Mouse (Mus musculus): ENCODE measurements at regions not wholly inside any gene's neighbourhood (a gene's known extent, or its start where the extent isn't known, plus 50 kb on each side); places are given as distances from the start of the nearest gene placed in this dataset.

GRCm38 (mm10) chr15:86903006-86903405, 641.1 kb upstream of the Fam19a5 start:
- no peaks in the 10 kb centered on the region for H3K9me3 ChIP-seq (ENCODE audit: low read depth, low read length)
- H3K36me3 ChIP-seq (ENCODE audit: insufficient read depth): no peaks in the 10 kb centered on the region
- no peaks in the 10 kb centered on the region for H3K4me1 ChIP-seq (ENCODE audit: insufficient read depth)
- no peak overlapping the region for H3K27ac ChIP-seq (ENCODE audit: low read depth)
- no peak for ATAC-seq (ENCODE audit: insufficient read depth)
- H3K4me3 ChIP-seq (ENCODE audit: low read depth, low read length): no peak overlapping the region
- no peaks in the 10 kb centered on the region for H3K27me3 ChIP-seq (ENCODE audit: insufficient read depth, low read length)
- TF ChIP-seq CTCF (IDR thresholded peaks at IDR 0.05; ENCODE audit: low read depth): no peak
- no peak overlapping the region for H3K9ac ChIP-seq
- no peak for DNase-seq
- WGBS: 37% methylated on average over 3 of the region's 3 CpGs
- no peak overlapping the region for H3K4me2 ChIP-seq

DNA sequence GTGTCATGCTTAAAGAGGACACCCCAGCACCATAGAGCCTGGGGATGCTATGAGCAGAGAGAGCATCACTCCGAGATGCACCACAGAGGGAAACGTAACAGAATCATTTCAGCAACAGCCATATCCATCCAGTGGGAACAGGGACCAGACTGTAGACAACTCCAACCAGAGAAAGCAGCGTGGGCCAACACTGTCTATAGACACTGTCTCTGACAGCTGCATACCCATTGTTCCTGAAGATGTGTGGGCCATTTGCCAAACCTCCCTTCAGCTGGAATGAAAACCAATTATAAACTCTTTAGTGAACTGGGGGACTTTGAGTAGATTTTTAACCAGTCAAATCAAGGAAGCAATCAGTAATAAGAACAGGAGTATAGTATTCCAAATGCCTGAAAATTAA, 630.8 kb upstream of the Fam19a5 start:
- Histone ChIP-seq H3K9me3 (ENCODE audit: low read depth, low read length) (no peaks in the 10 kb centered on the region), H3K4me2 (no peak overlapping the region), H3K9ac (no peak overlapping the region), H3K4me3 (ENCODE audit: low read depth, low read length) (no peak overlapping the region), H3K36me3 (ENCODE audit: insufficient read depth) (no peaks in the 10 kb centered on the region), H3K27ac (ENCODE audit: low read depth) (no peak overlapping the region), H3K4me1 (ENCODE audit: insufficient read depth) (no peaks in the 10 kb centered on the region), H3K27me3 (ENCODE audit: insufficient read depth, low read length) (no peaks in the 10 kb centered on the region)
- ATAC-seq (ENCODE audit: insufficient read depth) (no peak), DNase-seq (no peak)
- TF ChIP-seq CTCF (IDR thresholded peaks at IDR 0.05; ENCODE audit: low read depth): no peak
- 70% methylated on average over 3 of the region's 3 CpGs for WGBS

- no peak for TF ChIP-seq CTCF (IDR thresholded peaks at IDR 0.05; ENCODE audit: low read depth)
- H3K36me3 ChIP-seq (ENCODE audit: insufficient read depth): no peaks in the 10 kb centered on the region
- no peaks in the 10 kb centered on the region for H3K9me3 ChIP-seq (ENCODE audit: low read depth, low read length)
- no peaks in the 10 kb centered on the region for H3K27me3 ChIP-seq (ENCODE audit: insufficient read depth, low read length)
- H3K4me1 ChIP-seq (ENCODE audit: insufficient read depth): no peaks in the 10 kb centered on the region
- no peak for DNase-seq
- H3K4me3 ChIP-seq (ENCODE audit: low read depth, low read length): no peak overlapping the region
- WGBS: 89% methylated on average over 8 of the region's 8 CpGs
- no peak for ATAC-seq (ENCODE audit: insufficient read depth)
- no peak overlapping the region for H3K27ac ChIP-seq (ENCODE audit: low read depth)
- H3K9ac ChIP-seq: no peak overlapping the region
- H3K4me2 ChIP-seq: no peak overlapping the region
Observed at GRCm38 (mm10) chr15:86917891-86918290, 626.2 kb upstream of the Fam19a5 start.

DNA sequence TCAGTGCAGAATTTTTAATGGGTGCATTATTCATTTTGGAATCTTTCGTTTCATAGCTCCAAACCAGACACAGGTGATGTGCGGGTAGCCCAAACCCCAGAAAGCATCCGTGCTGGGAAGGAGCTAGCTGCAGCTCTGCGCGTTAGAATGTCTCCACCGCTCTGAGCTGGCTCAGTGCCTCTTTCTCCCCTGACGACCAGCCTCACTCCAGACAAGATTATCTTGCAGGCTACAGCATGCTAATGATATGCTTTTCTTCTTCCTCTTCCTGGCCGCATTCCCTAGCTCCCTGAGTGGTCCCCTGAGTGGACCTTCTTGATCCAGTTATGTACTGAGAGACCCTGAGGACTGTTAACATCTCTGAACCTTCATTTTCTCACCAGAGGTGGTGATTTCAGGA, 624.4 kb upstream of the Fam19a5 start:
- Histone ChIP-seq H3K4me3 (ENCODE audit: low read depth, low read length) (no peak overlapping the region), H3K36me3 (ENCODE audit: insufficient read depth) (no peaks in the 10 kb centered on the region), H3K4me2 (no peak overlapping the region), H3K27ac (ENCODE audit: low read depth) (no peak overlapping the region), H3K9me3 (ENCODE audit: low read depth, low read length) (no peaks in the 10 kb centered on the region), H3K9ac (no peak overlapping the region), H3K4me1 (ENCODE audit: insufficient read depth) (no peaks in the 10 kb centered on the region), H3K27me3 (ENCODE audit: insufficient read depth, low read length) (no peaks in the 10 kb centered on the region)
- 58% methylated on average over 8 of the region's 8 CpGs for WGBS
- TF ChIP-seq CTCF (IDR thresholded peaks at IDR 0.05; ENCODE audit: low read depth): no peak
- DNase-seq: no peak
- ATAC-seq (ENCODE audit: insufficient read depth): no peak

DNA sequence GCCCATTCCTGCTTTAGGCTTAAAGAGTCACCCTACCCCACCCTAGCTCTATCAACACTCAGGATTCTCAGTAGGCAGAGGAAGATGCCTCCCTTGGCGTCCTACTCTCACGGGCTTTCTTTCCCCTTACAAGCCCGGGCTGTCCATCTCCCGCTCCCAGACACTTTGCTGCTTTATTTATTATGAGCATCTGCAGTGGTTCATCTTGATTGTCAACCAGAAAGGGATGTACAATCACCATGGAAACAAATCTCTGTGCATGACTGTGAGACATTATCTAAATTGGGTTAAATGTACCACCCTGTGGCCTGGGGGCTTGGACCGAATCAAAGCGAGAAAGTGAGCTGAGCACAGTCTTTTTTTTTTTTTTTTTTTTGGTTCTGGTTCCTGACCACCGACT, 623.9 kb upstream of the Fam19a5 start:
- Histone ChIP-seq H3K27ac (ENCODE audit: low read depth) (no peak overlapping the region), H3K4me2 (no peak overlapping the region), H3K4me1 (ENCODE audit: insufficient read depth) (no peaks in the 10 kb centered on the region), H3K4me3 (ENCODE audit: low read depth, low read length) (no peak overlapping the region), H3K9ac (no peak overlapping the region), H3K9me3 (ENCODE audit: low read depth, low read length) (no peaks in the 10 kb centered on the region), H3K36me3 (ENCODE audit: insufficient read depth) (no peaks in the 10 kb centered on the region), H3K27me3 (ENCODE audit: insufficient read depth, low read length) (no peaks in the 10 kb centered on the region)
- no peak for DNase-seq
- TF ChIP-seq CTCF (IDR thresholded peaks at IDR 0.05; ENCODE audit: low read depth): no peak
- WGBS: 41% methylated on average over 7 of the region's 7 CpGs
- no peak for ATAC-seq (ENCODE audit: insufficient read depth)

DNA sequence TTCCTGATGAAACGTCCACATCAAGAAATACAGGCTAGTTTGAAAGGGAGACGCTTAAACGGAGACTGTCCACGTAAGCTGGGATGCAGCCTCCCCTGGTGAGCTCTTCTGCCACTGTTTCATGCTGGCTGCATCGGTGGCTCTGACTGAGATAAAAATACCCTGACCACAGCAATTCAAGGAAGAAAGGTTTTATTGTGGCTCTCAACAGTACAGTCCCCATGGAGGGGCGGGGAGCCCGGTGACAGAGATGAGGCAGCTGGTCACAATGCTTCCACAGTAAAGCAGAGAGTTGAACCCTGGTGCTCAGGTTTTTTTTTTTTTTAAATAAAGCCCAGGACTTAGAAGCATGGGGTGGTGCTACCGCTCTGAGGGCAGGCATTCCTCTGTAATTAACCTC, 622.7 kb upstream of the Fam19a5 start:
- no peak overlapping the region for H3K9ac ChIP-seq
- no peak for TF ChIP-seq CTCF (IDR thresholded peaks at IDR 0.05; ENCODE audit: low read depth)
- DNase-seq (no peak), ATAC-seq (ENCODE audit: insufficient read depth) (no peak)
- no peaks in the 10 kb centered on the region for H3K9me3 ChIP-seq (ENCODE audit: low read depth, low read length)
- H3K36me3 ChIP-seq (ENCODE audit: insufficient read depth): no peaks in the 10 kb centered on the region
- H3K4me2 ChIP-seq: no peak overlapping the region
- no peak overlapping the region for H3K27ac ChIP-seq (ENCODE audit: low read depth)
- no peak overlapping the region for H3K4me3 ChIP-seq (ENCODE audit: low read depth, low read length)
- 30% methylated on average over 8 of the region's 8 CpGs for WGBS
- no peaks in the 10 kb centered on the region for H3K4me1 ChIP-seq (ENCODE audit: insufficient read depth)
- H3K27me3 ChIP-seq (ENCODE audit: insufficient read depth, low read length): no peaks in the 10 kb centered on the region

GRCm38 (mm10) chr15:86925081-86925749, 618.9 kb upstream of the Fam19a5 start:
- Histone ChIP-seq H3K27ac (ENCODE audit: low read depth) (no peak overlapping the region), H3K4me2 (no peak overlapping the region), H3K4me3 (ENCODE audit: low read depth, low read length) (no peak overlapping the region), H3K4me1 (ENCODE audit: insufficient read depth) (no peaks in the 10 kb centered on the region), H3K36me3 (ENCODE audit: insufficient read depth) (no peaks in the 10 kb centered on the region), H3K27me3 (ENCODE audit: insufficient read depth, low read length) (no peaks in the 10 kb centered on the region), H3K9me3 (ENCODE audit: low read depth, low read length) (no peaks in the 10 kb centered on the region), H3K9ac (no peak overlapping the region)
- WGBS: 14% methylated on average over 17 of the region's 17 CpGs
- ATAC-seq (ENCODE audit: insufficient read depth) (no peak), DNase-seq (no peak)
- no peak for TF ChIP-seq CTCF (IDR thresholded peaks at IDR 0.05; ENCODE audit: low read depth)
